Mouse (Mus musculus) MEL (cell line): ENCODE measurements around the gene Prss54. TPM values are rescaled to one million over a fixed set of nuclear protein-coding genes. Genes with fewer than 3 reads are reported as not detected.

Source experiments
- DNase-seq: peaks from one replicate; pipeline ENCODE4 v3.0.0; 2011; ENCODE audit warnings: low read depth, low spot score
- H3K27ac ChIP-seq: 2 replicates; pipeline ENCODE4 v1.5.1; 2012; ENCODE audit warnings: low read depth, mild to moderate bottlenecking, control low read depth, low read length, moderate library complexity; ENCODE audit not compliant: control insufficient read depth
- H3K27me3 ChIP-seq, 2 experiments: fragments of 150-350 bp in 1 of 2; sonication (generic) in 1 of 2; 2 replicates each; pipeline ENCODE4 v1.6.1; 2012; ENCODE audit warnings: low read length in 2 of 2, mild to moderate bottlenecking in 2 of 2, improper control_type of control experiment in 1 of 2, moderate library complexity in 1 of 2; ENCODE audit not compliant: insufficient read depth in 2 of 2, control insufficient read depth in 1 of 2
- H3K36me3 ChIP-seq, 2 experiments: 2 replicates each; pipeline ENCODE4 v1.6.1; 2012 to 2014; ENCODE audit warnings: low read length in 2 of 2, improper control_type of control experiment in 1 of 2, inconsistent platforms in 1 of 2, mild to moderate bottlenecking in 1 of 2; ENCODE audit not compliant: insufficient read depth in 2 of 2, control insufficient read depth in 1 of 2
- H3K4me1 ChIP-seq, 2 experiments: fragments of 150-350 bp in 1 of 2; sonication (generic) in 1 of 2; 2 replicates each; pipeline ENCODE4 v1.6.1; 2012; ENCODE audit warnings: low read length in 2 of 2, improper control_type of control experiment in 1 of 2, mild to moderate bottlenecking in 1 of 2; ENCODE audit not compliant: insufficient read depth in 2 of 2, control insufficient read depth in 1 of 2
- H3K4me3 ChIP-seq, 2 experiments: fragments of 150-350 bp in 1 of 2; sonication (generic) in 1 of 2; 2 replicates each; pipeline ENCODE4 v1.5.1; 2012; ENCODE audit warnings: low read depth in 2 of 2, low read length in 2 of 2, mild to moderate bottlenecking in 2 of 2, moderate library complexity in 2 of 2, control low read depth in 1 of 2, improper control_type of control experiment in 1 of 2; ENCODE audit not compliant: control insufficient read depth in 1 of 2, insufficient read depth in 1 of 2
- H3K79me2 ChIP-seq: 2 replicates; pipeline ENCODE4 v1.6.1; 2012; ENCODE audit warnings: mild to moderate bottlenecking, low read length, moderate library complexity; ENCODE audit not compliant: control insufficient read depth, poor library complexity, insufficient read depth
- H3K9ac ChIP-seq: 2 replicates; pipeline ENCODE4 v1.6.1; 2012; ENCODE audit warnings: low read depth, mild to moderate bottlenecking, control low read depth, low read length, moderate library complexity; ENCODE audit not compliant: control insufficient read depth, poor library complexity, severe bottlenecking
- H3K9me3 ChIP-seq: fragments of 150-350 bp; sonication (generic); replicated peaks from 2 replicates; pipeline ENCODE4 v1.6.1; 2012; ENCODE audit warnings: mild to moderate bottlenecking, low read length, improper control_type of control experiment, moderate library complexity; ENCODE audit not compliant: insufficient read depth
- BHLHE40 ChIP-seq: IDR thresholded peaks from 2 replicates; pipeline ENCODE4 v1.6.1; 2012; ENCODE audit warnings: low read depth, mild to moderate bottlenecking, inconsistent platforms, low read length, improper control_type of control experiment, borderline replicate concordance
- CTCF ChIP-seq, 3 experiments: IDR thresholded peaks in 2 of 3; conservative IDR thresholded peaks in 1 of 3; 2 replicates each; pipeline ENCODE4 v1.5.1; 2011 to 2012; ENCODE audit warnings: low read length in 3 of 3, low read depth in 2 of 3, mild to moderate bottlenecking in 2 of 3, improper control_type of control experiment in 1 of 3, inconsistent platforms in 1 of 3, mixed read lengths in 1 of 3, moderate library complexity in 1 of 3; ENCODE audit not compliant: control insufficient read depth in 1 of 3, insufficient read depth in 1 of 3, poor library complexity in 1 of 3, severe bottlenecking in 1 of 3
- EP300 ChIP-seq, 2 experiments: IDR thresholded peaks; 2 replicates each; pipeline ENCODE4 v1.6.1; 2011; ENCODE audit warnings: improper control_type of control experiment in 2 of 2, low read length in 2 of 2, low read depth in 1 of 2, mild to moderate bottlenecking in 1 of 2
- GABPA ChIP-seq: IDR thresholded peaks from 2 replicates; pipeline ENCODE4 v1.6.1; 2012; ENCODE audit warnings: low read depth, mild to moderate bottlenecking, inconsistent platforms, low read length, improper control_type of control experiment, moderate library complexity
- GATA1 ChIP-seq: IDR thresholded peaks from 2 replicates; pipeline ENCODE4 v1.6.1; 2011; ENCODE audit warnings: low read depth, low read length, improper control_type of control experiment
- JUND ChIP-seq: IDR thresholded peaks from 2 replicates; pipeline ENCODE4 v1.6.1; 2011; ENCODE audit warnings: low read depth, mild to moderate bottlenecking, improper control_type of control experiment, low read length
- MAX ChIP-seq: IDR thresholded peaks from 2 replicates; pipeline ENCODE4 v1.6.1; 2011; ENCODE audit warnings: low read length, improper control_type of control experiment
- MEF2A ChIP-seq: IDR thresholded peaks from 2 replicates; pipeline ENCODE4 v1.6.1; 2014; ENCODE audit warnings: low read depth, mild to moderate bottlenecking, inconsistent platforms, low read length, improper control_type of control experiment; ENCODE audit not compliant: poor library complexity, insufficient replicate concordance, severe bottlenecking; ENCODE audit errors: extremely low read depth
- MYB ChIP-seq: IDR thresholded peaks from 2 replicates; pipeline ENCODE4 v1.6.1; 2011; ENCODE audit warnings: mild to moderate bottlenecking, low read depth, low read length, improper control_type of control experiment
- NELFE ChIP-seq: IDR thresholded peaks from 2 replicates; pipeline ENCODE4 v1.6.1; 2011; ENCODE audit warnings: low read depth, low read length, improper control_type of control experiment
- POLR2AphosphoS5 ChIP-seq: IDR thresholded peaks from 2 replicates; pipeline ENCODE4 v1.6.1; 2012; ENCODE audit warnings: low read depth, borderline replicate concordance, mild to moderate bottlenecking, inconsistent platforms, low read length, moderate library complexity, mixed read lengths
- TAL1 ChIP-seq: IDR thresholded peaks from 2 replicates; pipeline ENCODE4 v1.6.1; 2012; ENCODE audit warnings: mild to moderate bottlenecking, inconsistent platforms, low read length, moderate library complexity, mixed read lengths
- UBTF ChIP-seq: IDR thresholded peaks from 2 replicates; pipeline ENCODE4 v1.6.1; 2012; ENCODE audit warnings: low read depth, mild to moderate bottlenecking, inconsistent platforms, low read length, improper control_type of control experiment, moderate library complexity, borderline replicate concordance; ENCODE audit not compliant: insufficient read depth
- USF1 ChIP-seq: IDR thresholded peaks from 2 replicates; pipeline ENCODE4 v1.6.1; 2014; ENCODE audit warnings: low read depth, mild to moderate bottlenecking, inconsistent platforms, low read length, improper control_type of control experiment, moderate library complexity
- ZC3H11A ChIP-seq: IDR thresholded peaks from 2 replicates; pipeline ENCODE4 v1.6.1; 2012; ENCODE audit warnings: low read depth, mild to moderate bottlenecking, inconsistent platforms, low read length, improper control_type of control experiment
- ZKSCAN1 ChIP-seq: IDR thresholded peaks from 2 replicates; pipeline ENCODE4 v1.6.1; 2012; ENCODE audit warnings: low read depth, mild to moderate bottlenecking, inconsistent platforms, low read length, improper control_type of control experiment, moderate library complexity
- ZMIZ1 ChIP-seq: IDR thresholded peaks from 2 replicates; pipeline ENCODE4 v1.6.1; 2012; ENCODE audit warnings: low read depth, mild to moderate bottlenecking, inconsistent platforms, low read length, improper control_type of control experiment, moderate library complexity
- polyA plus RNA-seq, 2 experiments: library from polyadenylated mRNA; stranded (reverse) in 1 of 2; unstranded in 1 of 2; fragments of >175 nt in 1 of 2; fragments of >200 nt in 1 of 2; gene quantifications; 2 replicates each; pipeline versions ENCODE4 v1.2.1 to v1.2.4; 2012; ENCODE audit warnings: low replicate concordance in 2 of 2, low read depth in 1 of 2; ENCODE audit not compliant: insufficient read length in 2 of 2, insufficient read depth in 1 of 2, missing spikeins in 1 of 2
- total RNA-seq: library from RNA; depleted of rRNA; stranded (reverse); fragments of 300-350 nt; gene quantifications from 2 replicates; pipeline ENCODE4 v1.2.3, GENCODE M21; 2012

The Prss54 gene
- total and polyA plus RNA-seq, 3 experiments: not detected

GRCm38 (mm10) chr8:95595131-95595530, 19.0 kb upstream of the Prss54 start:
- Histone ChIP-seq H3K36me3 (peaks cover 0 to 18% of the 10 kb centered on the region in 2 experiments; a peak in 2 of 4 replicates), H3K4me3 (no peak overlapping the region), H3K9ac (no peak overlapping the region), H3K27me3 (no peaks in the 10 kb centered on the region), H3K4me1 (peaks cover 2 to 27% of the 10 kb centered on the region in 2 experiments; a peak in 3 of 4 replicates), H3K9me3 (no peaks in the 10 kb centered on the region), H3K27ac (no peak overlapping the region), H3K79me2 (no peaks in the 10 kb centered on the region)
- TF ChIP-seq GATA1 (no peak), MAX (no peak), MYB (no peak), EP300 (IDR thresholded peaks at IDR 0.05; ENCODE audit: low read depth in 1 of 2, low read length in 2 of 2) (no peak), ZKSCAN1 (no peak), CTCF (IDR thresholded peaks at IDR 0.05 in 2 of 3, conservative IDR thresholded peaks at IDR 0.05 in 1 of 3; ENCODE audit: control insufficient read depth in 1 of 3, insufficient read depth in 1 of 3, low read depth in 2 of 3, low read length in 3 of 3, poor library complexity in 1 of 3, severe bottlenecking in 1 of 3) (no peak), TAL1 (no peak), ZMIZ1 (no peak), GABPA (no peak), BHLHE40 (no peak), MEF2A (no peak), POLR2AphosphoS5 (no peak), UBTF (no peak), NELFE (no peak), USF1 (no peak), JUND (no peak)
- DNase-seq: no peak

- Histone ChIP-seq H3K9me3 (no peaks in the 10 kb centered on the region), H3K9ac (no peak overlapping the region), H3K79me2 (no peaks in the 10 kb centered on the region), H3K27ac (no peak overlapping the region), H3K36me3 (peaks cover 0 to 18% of the 10 kb centered on the region in 2 experiments; a peak in 2 of 4 replicates)
- no peak for TF ChIP-seq JUND
- TF ChIP-seq ZC3H11A: no peak
- TF ChIP-seq, all 39 proteins: peak for 0
- H3K27me3 ChIP-seq: no peaks in the 10 kb centered on the region
- H3K4me3 ChIP-seq: no peak overlapping the region
- H3K4me1 ChIP-seq: peaks cover 2 to 27% of the 10 kb centered on the region in 2 experiments; a peak in 3 of 4 replicates
- peak; percentile 49 for DNase-seq
Measured at GRCm38 (mm10) chr8:95593439-95594393, 17.6 kb upstream of the Prss54 start.
